Mouse (Mus musculus): Measurements from ENCODE around the gene Cog1. TPM values are rescaled to one million over a fixed set of nuclear protein-coding genes. Genes with fewer than 3 reads are reported as not detected.
A peak's percentile ranks its signal among the peaks of the same experiment; 100 is the strongest.

Gene Cog1
- 30.0 and 31.7 TPM in 2 replicates for polyA plus RNA-seq (2016; fragmentation: Nextera tagmentation; extraction: Ambion mirVana)

- ATAC-seq (ENCODE audit: insufficient number of reproducible peaks, insufficient read depth, low FRiP score, low TSS enrichment, low read depth) = no peak
- no peaks in the 10 kb centered on the region; the same call in 1 of the 2 replicates for H3K9me3 ChIP-seq
- peak within 1 kb of the TSS; percentile 90 for H3K9ac ChIP-seq (replicated peaks)
- H3K4me3 ChIP-seq (replicated peaks) = peak within 1 kb of the TSS; percentile 96
- H3K4me2 ChIP-seq = peak within 1 kb of the TSS; percentile 70
- WGBS = 40% methylated on average over 26 of the region's 26 CpGs
- peaks cover 40% of the 10 kb centered on the region for H3K4me1 ChIP-seq (replicated peaks)
- peak within 1 kb of the TSS; percentile 89 for H3K27ac ChIP-seq
- H3K27me3 ChIP-seq = no peaks in the 10 kb centered on the region
- H3K36me3 ChIP-seq = peaks cover 26% of the 10 kb centered on the region
These were observed at the start of gene Cog1 for GRCm38 (mm10) chr11:113648690-113649352. Gene Cog1, plus strand, starts transcription at chr11:113649169.

- Histone ChIP-seq H3K9me3 (no peaks in the 10 kb centered on the region), H3K4me3 (replicated peaks) (no peak overlapping the region), H3K9ac (replicated peaks) (no peak overlapping the region), H3K27me3 (no peaks in the 10 kb centered on the region), H3K4me2 (no peak overlapping the region), H3K4me1 (replicated peaks) (peaks cover 23% of the 10 kb centered on the region), H3K36me3 (no peaks in the 10 kb centered on the region), H3K27ac (no peak overlapping the region)
- no peak for ATAC-seq (ENCODE audit: insufficient number of reproducible peaks, insufficient read depth, low FRiP score, low TSS enrichment, low read depth)
- 86% methylated on average over 18 of the region's 18 CpGs for WGBS
These were observed 48.3 kb upstream of the Cog1 start for GRCm38 (mm10) chr11:113600526-113601245.

GRCm38 (mm10) chr11:113601616-113602343, 47.2 kb upstream of the Cog1 start:
- H3K36me3 ChIP-seq = no peaks in the 10 kb centered on the region
- H3K27ac ChIP-seq = no peak overlapping the region
- no peak overlapping the region for H3K9ac ChIP-seq (replicated peaks)
- peaks cover 4% of the 10 kb centered on the region for H3K9me3 ChIP-seq
- no peak for ATAC-seq (ENCODE audit: insufficient number of reproducible peaks, insufficient read depth, low FRiP score, low TSS enrichment, low read depth)
- no peak overlapping the region for H3K4me2 ChIP-seq
- H3K4me3 ChIP-seq (replicated peaks) = no peak overlapping the region
- H3K27me3 ChIP-seq = no peaks in the 10 kb centered on the region
- WGBS = 64% methylated on average over 12 of the region's 12 CpGs
- peaks cover 23% of the 10 kb centered on the region for H3K4me1 ChIP-seq (replicated peaks)

- no peak overlapping the region for H3K4me3 ChIP-seq (replicated peaks)
- no peaks in the 10 kb centered on the region for H3K27me3 ChIP-seq
- H3K27ac ChIP-seq = no peak overlapping the region
- H3K4me1 ChIP-seq (replicated peaks) = peaks cover 27% of the 10 kb centered on the region
- peaks cover 4% of the 10 kb centered on the region for H3K9me3 ChIP-seq
- H3K9ac ChIP-seq (replicated peaks) = no peak overlapping the region
- no peaks in the 10 kb centered on the region for H3K36me3 ChIP-seq
- ATAC-seq (ENCODE audit: insufficient number of reproducible peaks, insufficient read depth, low FRiP score, low TSS enrichment, low read depth) = no peak
- WGBS = 96% methylated on average over 12 of the region's 12 CpGs
- H3K4me2 ChIP-seq = no peak overlapping the region
These were observed 41.4 kb upstream of the Cog1 start for GRCm38 (mm10) chr11:113607556-113607955.

GRCm38 (mm10) chr11:113609581-113609980, 39.4 kb upstream of the Cog1 start:
- no peak overlapping the region for H3K4me3 ChIP-seq (replicated peaks)
- ATAC-seq (ENCODE audit: insufficient number of reproducible peaks, insufficient read depth, low FRiP score, low TSS enrichment, low read depth) = no peak
- no peak overlapping the region for H3K4me2 ChIP-seq
- H3K9me3 ChIP-seq = peaks cover 4% of the 10 kb centered on the region
- H3K27ac ChIP-seq = no peak overlapping the region
- H3K36me3 ChIP-seq = no peaks in the 10 kb centered on the region
- WGBS = 85% methylated on average over 5 of the region's 5 CpGs
- no peak overlapping the region for H3K9ac ChIP-seq (replicated peaks)
- H3K27me3 ChIP-seq = no peaks in the 10 kb centered on the region
- H3K4me1 ChIP-seq (replicated peaks) = peaks cover 15% of the 10 kb centered on the region

- no peaks in the 10 kb centered on the region for H3K36me3 ChIP-seq
- no peak for ATAC-seq (ENCODE audit: insufficient number of reproducible peaks, insufficient read depth, low FRiP score, low TSS enrichment, low read depth)
- H3K4me1 ChIP-seq (replicated peaks) = peaks cover 12% of the 10 kb centered on the region
- 74% methylated on average over 5 of the region's 5 CpGs for WGBS
- H3K9me3 ChIP-seq = peaks cover 4% of the 10 kb centered on the region
- H3K4me2 ChIP-seq = no peak overlapping the region
- H3K4me3 ChIP-seq (replicated peaks) = no peak overlapping the region
- H3K27me3 ChIP-seq = no peaks in the 10 kb centered on the region
- no peak overlapping the region for H3K27ac ChIP-seq
- no peak overlapping the region for H3K9ac ChIP-seq (replicated peaks)
These were observed 38.7 kb upstream of the Cog1 start for GRCm38 (mm10) chr11:113610266-113610665.

GRCm38 (mm10) chr11:113611112-113611646, 37.8 kb upstream of the Cog1 start:
- no peaks in the 10 kb centered on the region for H3K36me3 ChIP-seq
- H3K9me3 ChIP-seq = peaks cover under 1% of the 10 kb centered on the region
- H3K4me3 ChIP-seq (replicated peaks) = no peak overlapping the region
- 0 out of 2 replicates have a peak, but pooled peaks cover 5% of the 10 kb centered on the region for H3K27me3 ChIP-seq
- no peak overlapping the region for H3K9ac ChIP-seq (replicated peaks)
- 81% methylated on average over 10 of the region's 10 CpGs for WGBS
- peaks cover 12% of the 10 kb centered on the region for H3K4me1 ChIP-seq (replicated peaks)
- H3K27ac ChIP-seq = no peak overlapping the region
- ATAC-seq (ENCODE audit: insufficient number of reproducible peaks, insufficient read depth, low FRiP score, low TSS enrichment, low read depth) = no peak
- no peak overlapping the region; the same call in 1 of the 2 replicates for H3K4me2 ChIP-seq

GRCm38 (mm10) chr11:113611664-113612611, 37.0 kb upstream of the Cog1 start:
- H3K4me2 ChIP-seq = peak overlapping the region; percentile 24
- H3K36me3 ChIP-seq = no peaks in the 10 kb centered on the region
- peak overlapping the region; percentile 5; the same call in 1 of the 2 replicates for H3K27ac ChIP-seq
- H3K9ac ChIP-seq (replicated peaks) = no peak overlapping the region; the same call in 1 of the 2 replicates
- 16% methylated on average over 24 of the region's 24 CpGs for WGBS
- H3K27me3 ChIP-seq = 0 out of 2 replicates have a peak, but pooled peaks cover 5% of the 10 kb centered on the region
- ATAC-seq (ENCODE audit: insufficient number of reproducible peaks, insufficient read depth, low FRiP score, low TSS enrichment, low read depth) = no peak
- no peaks in the 10 kb centered on the region for H3K9me3 ChIP-seq
- H3K4me1 ChIP-seq (replicated peaks) = peaks cover 12% of the 10 kb centered on the region
- no peak overlapping the region for H3K4me3 ChIP-seq (replicated peaks)

- H3K27ac ChIP-seq = no peak overlapping the region
- peaks cover 26% of the 10 kb centered on the region for H3K4me1 ChIP-seq (replicated peaks)
- H3K27me3 ChIP-seq = peaks cover 30% of the 10 kb centered on the region
- no peak overlapping the region for H3K4me2 ChIP-seq
- WGBS = 76% methylated on average over 6 of the region's 6 CpGs
- H3K9ac ChIP-seq (replicated peaks) = no peak overlapping the region
- H3K4me3 ChIP-seq (replicated peaks) = no peak overlapping the region
- H3K36me3 ChIP-seq = no peaks in the 10 kb centered on the region
- no peak for ATAC-seq (ENCODE audit: insufficient number of reproducible peaks, insufficient read depth, low FRiP score, low TSS enrichment, low read depth)
- no peaks in the 10 kb centered on the region for H3K9me3 ChIP-seq
These were observed 34.5 kb upstream of the Cog1 start for GRCm38 (mm10) chr11:113614476-113614875.

- Histone ChIP-seq H3K4me2 (no peak overlapping the region), H3K9ac (replicated peaks) (no peak overlapping the region), H3K4me3 (replicated peaks) (no peak overlapping the region), H3K27me3 (peaks cover 57% of the 10 kb centered on the region), H3K9me3 (no peaks in the 10 kb centered on the region), H3K4me1 (replicated peaks) (peaks cover 25% of the 10 kb centered on the region), H3K36me3 (no peaks in the 10 kb centered on the region), H3K27ac (no peak overlapping the region)
- 55% methylated on average over 14 of the region's 14 CpGs for WGBS
- no peak for ATAC-seq (ENCODE audit: insufficient number of reproducible peaks, insufficient read depth, low FRiP score, low TSS enrichment, low read depth)
These were observed 31.6 kb upstream of the Cog1 start for GRCm38 (mm10) chr11:113617132-113617911.

All from limb, embryonic 12.5 days (tissue).